Mouse (Mus musculus) embryonic fibroblast, embryonic 13.5 days (primary cell): ENCODE data around the gene Mpc1.

Experiments
- CTCF ChIP-seq: IDR thresholded peaks from 2 replicates; pipeline ENCODE4 v1.5.1; 2011; ENCODE audit warnings: mild to moderate bottlenecking, control low read depth, low read length, moderate library complexity, borderline replicate concordance; ENCODE audit not compliant: insufficient read depth
- POLR2A ChIP-seq: IDR thresholded peaks from 2 replicates; pipeline ENCODE4 v1.6.1; 2011; ENCODE audit warnings: low read depth, mild to moderate bottlenecking, control low read depth, low read length, moderate library complexity

- no peak for TF ChIP-seq CTCF
- TF ChIP-seq POLR2A = no peak
Observed at GRCm38 (mm10) chr17:8296313-8296844, 13.7 kb downstream of the Mpc1 start.
